19 mouse cellular contexts compared by ENCODE assay signal in the genomic region with DNA sequence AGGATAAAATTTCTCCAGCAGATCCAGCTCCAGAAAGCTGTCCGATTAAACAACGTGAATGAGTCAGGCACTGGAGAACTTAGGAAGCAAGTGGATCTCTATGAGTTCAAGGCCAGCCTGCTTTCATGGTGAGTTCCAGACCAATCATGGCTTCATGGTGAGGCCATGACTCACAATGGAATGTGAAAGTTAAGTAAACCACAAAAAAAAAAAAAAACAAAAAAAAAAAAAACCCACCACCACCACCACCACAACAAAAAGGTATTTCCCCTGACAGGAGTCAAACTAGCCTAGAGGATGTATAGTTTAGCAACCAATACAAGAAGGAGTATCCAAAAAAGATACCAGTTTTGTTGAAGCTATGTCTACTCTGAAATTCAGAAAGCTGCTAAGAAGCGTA.
A peak's percentile ranks its signal among the peaks of the same experiment; 100 is the strongest.
DNase-seq lines count a peak whose midpoint lies in the region; ATAC-seq and TF ChIP-seq lines count a peak whose summit lies in the region.
"Had no signal": no experiment of that assay in that cellular context is flagged by ENCODE, and none has a peak within 500 bp of the region (broad histone marks: within the 10 kb centered on the region; RNA-seq: fewer than 3 reads in every experiment).

No protein-coding gene starts in this region.

- peak; percentile 26 for DNase-seq in adrenal gland, adult 2 months
- no peak for DNase-seq in adrenal gland, adult (ENCODE audit: inconsistent age in 2 of 2, low spot score in 1 of 2)
- DNase-seq in liver, postnatal 0 days = no peak
- no peak for DNase-seq in kidney, adult 9 months
- DNase-seq: adrenal gland, adult 8-10 months; adrenal gland, postnatal 14 days; cerebellum, adult 11-12 months; cerebellum, adult 2 months; cerebellum, adult 9-10 months; cerebellum, postnatal 10 days; cerebellum, postnatal 25 days had no signal

- no peaks in the 10 kb centered on the region for H3K36me3 ChIP-seq in liver, postnatal 0 days (replicated peaks; ENCODE audit: insufficient read depth, low read length)
- H3K36me3 ChIP-seq in liver, embryonic 12.5 days = no peaks in the 10 kb centered on the region
- H3K36me3 ChIP-seq: embryonic facial prominence, embryonic 10.5 days; embryonic facial prominence, embryonic 12.5 days; G1E had no signal

- H3K4me2 ChIP-seq in liver, postnatal 0 days (ENCODE audit: low read depth, low read length) = no peak overlapping the region
- no peak overlapping the region for H3K4me2 ChIP-seq in liver, embryonic 12.5 days
- H3K4me2 ChIP-seq: embryonic facial prominence, embryonic 12.5 days had no signal

- WGBS in liver, postnatal 0 days (ENCODE audit: insufficient replicate concordance) = 78% methylated on average over 3 of the region's 3 CpGs
- WGBS in liver, embryonic 12.5 days (ENCODE audit: insufficient replicate concordance) = 86% methylated on average over 3 of the region's 3 CpGs

- no peaks in the 10 kb centered on the region for H3K9me3 ChIP-seq in liver, postnatal 0 days (ENCODE audit: low read length)
- no peaks in the 10 kb centered on the region for H3K9me3 ChIP-seq in liver, embryonic 12.5 days (replicated peaks)
- H3K9me3 ChIP-seq: embryonic facial prominence, embryonic 10.5 days; embryonic facial prominence, embryonic 12.5 days had no signal

- peak overlapping the region; percentile 57; the same call in 1 of the 2 replicates for H3K27ac ChIP-seq in liver, postnatal 0 days (ENCODE audit: low read depth)
- H3K27ac ChIP-seq in liver, embryonic 12.5 days = no peak overlapping the region
- H3K27ac ChIP-seq: embryonic facial prominence, embryonic 10.5 days; embryonic facial prominence, embryonic 12.5 days had no signal

- TF ChIP-seq EP300 in liver, postnatal 0 days (IDR thresholded peaks at IDR 0.05; ENCODE audit: low read depth) = no peak

- H3K4me1 ChIP-seq in liver, postnatal 0 days (ENCODE audit: insufficient read depth) = no peaks in the 10 kb centered on the region
- H3K4me1 ChIP-seq in liver, embryonic 12.5 days = 0 out of 2 replicates have a peak, but pooled peaks cover 4% of the 10 kb centered on the region

- H3K27me3 ChIP-seq in liver, postnatal 0 days (ENCODE audit: insufficient read depth, low read length) = no peaks in the 10 kb centered on the region
- H3K27me3 ChIP-seq in liver, embryonic 12.5 days (replicated peaks) = no peaks in the 10 kb centered on the region
- H3K27me3 ChIP-seq: embryonic facial prominence, embryonic 12.5 days; Patski had no signal

- H3K4me3 ChIP-seq in liver, postnatal 0 days (ENCODE audit: low read depth, low read length) = no peak overlapping the region
- H3K4me3 ChIP-seq in liver, embryonic 12.5 days = no peak overlapping the region
- H3K4me3 ChIP-seq: embryonic facial prominence, embryonic 10.5 days; embryonic facial prominence, embryonic 12.5 days had no signal

- H3K9ac ChIP-seq in liver, postnatal 0 days (replicated peaks) = no peak overlapping the region
- no peak overlapping the region for H3K9ac ChIP-seq in liver, embryonic 12.5 days
- H3K9ac ChIP-seq: embryonic facial prominence, embryonic 12.5 days had no signal

- no peak for TF ChIP-seq CTCF in liver, postnatal 0 days (IDR thresholded peaks at IDR 0.05; ENCODE audit: low read depth)

- no peak for ATAC-seq in liver, postnatal 0 days
- no peak for ATAC-seq in liver, embryonic 12.5 days
- ATAC-seq: activated CD4-positive, CD25-positive, alpha-beta regulatory T cell, adult 4 months; forebrain, embryonic 14.5 days; forebrain, embryonic 16.5 days; Patski had no signal
